Mouse (Mus musculus) liver, embryonic 11.5 days (tissue): ENCODE results near the gene Morn1. TPM values are rescaled to one million over a fixed set of nuclear protein-coding genes. Genes with fewer than 3 reads are reported as not detected.
A peak's percentile ranks its signal among the peaks of the same experiment; 100 is the strongest.

Source experiments
- ATAC-seq: fragments of 200-750 bp; cut with Nextera tagmentation; replicated peaks from 2 replicates; pipeline ENCODE4 v1.8.0; 2017; ENCODE audit warnings: moderate number of reproducible peaks, mild to moderate bottlenecking, moderate TSS enrichment, moderate library complexity; ENCODE audit not compliant: low FRiP score
- DNase-seq: peaks from one replicate; pipeline ENCODE4 v3.0.0-alpha.2; 2017; ENCODE audit warnings: low spot score
- H3K27ac ChIP-seq: fragments of 300-500 bp; sonication (generic); 2 replicates; pipeline ENCODE4 v1.5.1; 2014; ENCODE audit warnings: mild to moderate bottlenecking, low read depth, low read length, control low read depth
- H3K27me3 ChIP-seq: fragments of 300-500 bp; sonication (generic); replicated peaks from 2 replicates; pipeline ENCODE4 v1.6.1; 2014; ENCODE audit warnings: low read length, mixed read lengths; ENCODE audit not compliant: control insufficient read depth, insufficient read depth
- H3K36me3 ChIP-seq: fragments of 300-500 bp; sonication (generic); 2 replicates; pipeline ENCODE4 v1.6.1; 2014; ENCODE audit warnings: mild to moderate bottlenecking, low read length, moderate library complexity, mixed read lengths; ENCODE audit not compliant: control insufficient read depth, insufficient read depth
- H3K4me1 ChIP-seq: fragments of 300-500 bp; sonication (generic); replicated peaks from 2 replicates; pipeline ENCODE4 v1.6.1; 2014; ENCODE audit warnings: low read length, mixed read lengths; ENCODE audit not compliant: control insufficient read depth, insufficient read depth
- H3K4me2 ChIP-seq: fragments of 300-500 bp; sonication (generic); 2 replicates; pipeline ENCODE4 v1.6.1; 2014; ENCODE audit warnings: mild to moderate bottlenecking, control low read depth, moderate library complexity
- H3K4me3 ChIP-seq: fragments of 300-500 bp; sonication (generic); 2 replicates; pipeline ENCODE4 v1.5.1; 2014; ENCODE audit warnings: low read depth, low read length, control low read depth
- H3K9ac ChIP-seq: fragments of 300-500 bp; sonication (generic); 2 replicates; pipeline ENCODE4 v1.6.1; 2014; ENCODE audit warnings: low read depth, low read length, control low read depth
- H3K9me3 ChIP-seq: fragments of 300-500 bp; sonication (generic); 2 replicates; pipeline ENCODE4 v1.6.1; 2016; ENCODE audit warnings: low read length, inconsistent platforms, mixed read lengths; ENCODE audit not compliant: control insufficient read depth
- WGBS: fragments of 180-500 bp; shearing (Covaris S2); extraction: QIAGEN DNeasy Blood & Tissue Kit; methylation state at CpG from one replicate; pipeline ENCODE4 v1.1.7; 2014; 5-methylcytosine and 5-hydroxymethylcytosine counted together
- polyA plus RNA-seq: library from polyadenylated mRNA; unstranded; fragments of >200 nt; fragmentation: Nextera tagmentation; extraction: Ambion mirVana; gene quantifications from 2 replicates; pipeline ENCODE4 v1.2.1, GENCODE M21; 2014

Morn1 gene
- polyA plus RNA-seq, 1 experiment from 2014 or later, result 3.5 TPM

- H3K9me3 ChIP-seq, result no peaks in the 10 kb centered on the region
- no peaks in the 10 kb centered on the region for H3K36me3 ChIP-seq
- DNase-seq (no peak), ATAC-seq (no peak)
- H3K4me3 ChIP-seq, result no peak overlapping the region
- H3K4me2 ChIP-seq, result no peak overlapping the region
- 0 out of 2 replicates have a peak, but pooled peaks cover 3% of the 10 kb centered on the region for H3K27me3 ChIP-seq
- H3K27ac ChIP-seq, result no peak overlapping the region
- no peak overlapping the region for H3K9ac ChIP-seq
- 43% methylated on average over 10 of the region's 10 CpGs for WGBS
- H3K4me1 ChIP-seq, result no peaks in the 10 kb centered on the region
Observed at GRCm38 (mm10) chr4:155058325-155058724, 28.1 kb upstream of the Morn1 start.

- Histone ChIP-seq H3K27ac (no peak overlapping the region), H3K9ac (0 out of 2 replicates have a peak overlapping the region, but pooled peaks have one; percentile 39), H3K4me3 (no peak overlapping the region), H3K9me3 (no peaks in the 10 kb centered on the region), H3K27me3 (no peaks in the 10 kb centered on the region), H3K36me3 (0 out of 2 replicates have a peak, but pooled peaks cover 2% of the 10 kb centered on the region), H3K4me2 (no peak overlapping the region), H3K4me1 (peaks cover 14% of the 10 kb centered on the region)
- ATAC-seq (no peak), DNase-seq (no peak)
- 27% methylated on average over 3 of the region's 3 CpGs for WGBS
Observed at GRCm38 (mm10) chr4:155063895-155064294, 22.5 kb upstream of the Morn1 start.

GRCm38 (mm10) chr4:155064474-155064873 is 21.9 kb upstream of the Morn1 start:
- no peaks in the 10 kb centered on the region for H3K9me3 ChIP-seq

GRCm38 (mm10) chr4:155065970-155066833 is 20.2 kb upstream of the Morn1 start:
- ATAC-seq (peak; percentile 61), DNase-seq (peak; percentile 79)
- Histone ChIP-seq H3K27me3 (no peaks in the 10 kb centered on the region), H3K4me3 (peak overlapping the region; percentile 80), H3K27ac (peak overlapping the region; percentile 64), H3K9me3 (no peaks in the 10 kb centered on the region), H3K36me3 (peaks cover 12% of the 10 kb centered on the region), H3K4me1 (peaks cover 14% of the 10 kb centered on the region), H3K9ac (peak overlapping the region; percentile 61), H3K4me2 (peak overlapping the region; percentile 89)
- 4% methylated on average over 15 of the region's 15 CpGs for WGBS

More at GRCm38 (mm10) chr4:155064474-155064873, 21.9 kb upstream of the Morn1 start:
- 64% methylated on average over 2 of the region's 2 CpGs for whole genome bisulfite sequencing
- H3K27me3 ChIP-seq, result no peaks in the 10 kb centered on the region
- no peak overlapping the region for H3K9ac ChIP-seq
- ATAC-seq (no peak), DNase-seq (no peak)
- 0 out of 2 replicates have a peak, but pooled peaks cover 2% of the 10 kb centered on the region for H3K36me3 ChIP-seq
- H3K27ac ChIP-seq, result no peak overlapping the region
- H3K4me3 ChIP-seq, result no peak overlapping the region
- peaks cover 14% of the 10 kb centered on the region for H3K4me1 ChIP-seq
- H3K4me2 ChIP-seq, result no peak overlapping the region

- H3K27me3 ChIP-seq, result no peaks in the 10 kb centered on the region
- H3K4me1 ChIP-seq, result peaks cover 14% of the 10 kb centered on the region
- H3K9me3 ChIP-seq, result no peaks in the 10 kb centered on the region
- peak within 1 kb of the TSS; percentile 80 for H3K4me3 ChIP-seq
- peak within 1 kb of the TSS; percentile 64 for H3K27ac ChIP-seq
- ATAC-seq, result peak; percentile 93
- peaks cover 20% of the 10 kb centered on the region for H3K36me3 ChIP-seq
- H3K4me2 ChIP-seq, result peak within 1 kb of the TSS; percentile 89
- under 1% methylated on average over 48 of the region's 48 CpGs for WGBS
- DNase-seq, result peak; percentile 99
- H3K9ac ChIP-seq, result peak within 1 kb of the TSS; percentile 88
Observed at GRCm38 (mm10) chr4:155066834-155067522, 19.4 kb upstream of the Morn1 start, which contains the start of gene Pex10. TSS of gene Pex10 (plus strand) at chr4:155067016.

- Histone ChIP-seq H3K4me3 (peak overlapping the region; percentile 80), H3K27ac (no peak overlapping the region), H3K9me3 (no peaks in the 10 kb centered on the region), H3K4me1 (peaks cover 14% of the 10 kb centered on the region), H3K9ac (no peak overlapping the region), H3K36me3 (peaks cover 28% of the 10 kb centered on the region), H3K4me2 (peak overlapping the region; percentile 89; the same call in 1 of the 2 replicates), H3K27me3 (no peaks in the 10 kb centered on the region)
- DNase-seq (no peak), ATAC-seq (no peak)
- WGBS, result 93% methylated on average over 20 of the region's 20 CpGs
Observed at GRCm38 (mm10) chr4:155068357-155068972, 17.9 kb upstream of the Morn1 start.

GRCm38 (mm10) chr4:155069191-155069590 is 17.2 kb upstream of the Morn1 start:
- Histone ChIP-seq H3K9ac (no peak overlapping the region), H3K4me2 (no peak overlapping the region), H3K4me3 (no peak overlapping the region), H3K27me3 (no peaks in the 10 kb centered on the region), H3K27ac (no peak overlapping the region), H3K4me1 (peaks cover 10% of the 10 kb centered on the region), H3K36me3 (peaks cover 29% of the 10 kb centered on the region), H3K9me3 (no peaks in the 10 kb centered on the region)
- DNase-seq, result no peak
- ATAC-seq, result no peak
- 83% methylated on average over 6 of the region's 6 CpGs for WGBS

GRCm38 (mm10) chr4:155070199-155070598 is 16.2 kb upstream of the Morn1 start:
- peaks cover 37% of the 10 kb centered on the region for H3K36me3 ChIP-seq
- ATAC-seq (no peak), DNase-seq (no peak)
- no peak overlapping the region for H3K9ac ChIP-seq
- 92% methylated on average over 13 of the region's 13 CpGs for WGBS
- no peaks in the 10 kb centered on the region for H3K27me3 ChIP-seq
- H3K27ac ChIP-seq, result no peak overlapping the region
- no peaks in the 10 kb centered on the region for H3K9me3 ChIP-seq
- peaks cover 10% of the 10 kb centered on the region; the same call in 1 of the 2 replicates for H3K4me1 ChIP-seq
- H3K4me3 ChIP-seq, result no peak overlapping the region
- no peak overlapping the region for H3K4me2 ChIP-seq
